Mouse (Mus musculus) cerebellum, adult 9-10 months (tissue): ENCODE results near the gene Cacna1d.
A peak's percentile ranks its signal among the peaks of the same experiment; 100 is the strongest.

Experiments
- DNase-seq: peaks from one replicate; pipeline ENCODE4 v3.0.0; 2022

The Cacna1d gene

GRCm38 (mm10) chr14:30491342-30491741, at the start of gene Cacna1d:
Gene Cacna1d, minus strand, starts transcription at chr14:30491455.
- no peak for DNase-seq

- no peak for DNase-seq
Measured at GRCm38 (mm10) chr14:30533780-30534450, 42.7 kb upstream of the Cacna1d start.

- no peak for DNase-seq
Measured at GRCm38 (mm10) chr14:30531896-30532295, 40.6 kb upstream of the Cacna1d start.

- DNase-seq, result no peak
Measured at GRCm38 (mm10) chr14:30531431-30531830, 40.2 kb upstream of the Cacna1d start.

- DNase-seq, result no peak
Measured at GRCm38 (mm10) chr14:30530726-30531269, 39.5 kb upstream of the Cacna1d start.

- no peak for DNase-seq
Measured at GRCm38 (mm10) chr14:30529454-30529853, 38.2 kb upstream of the Cacna1d start.

GRCm38 (mm10) chr14:30528961-30529360, 37.7 kb upstream of the Cacna1d start:
- no peak for DNase-seq

GRCm38 (mm10) chr14:30528392-30528791, 37.1 kb upstream of the Cacna1d start:
- no peak for DNase-seq

- DNase-seq, result no peak
Measured at GRCm38 (mm10) chr14:30523356-30523755, 32.1 kb upstream of the Cacna1d start.

GRCm38 (mm10) chr14:30519323-30519722, 28.1 kb upstream of the Cacna1d start:
- no peak for DNase-seq

- peak; percentile 89 for DNase-seq
Measured at GRCm38 (mm10) chr14:30515931-30516723, 24.9 kb upstream of the Cacna1d start.

GRCm38 (mm10) chr14:30512896-30513295, 21.6 kb upstream of the Cacna1d start:
- no peak for DNase-seq

GRCm38 (mm10) chr14:30510214-30510763, 19.0 kb upstream of the Cacna1d start:
- no peak for DNase-seq

- DNase-seq, result no peak
Measured at GRCm38 (mm10) chr14:30504990-30505389, 13.7 kb upstream of the Cacna1d start.

GRCm38 (mm10) chr14:30498202-30498601, 6.9 kb upstream of the Cacna1d start:
- DNase-seq, result peak; percentile 94

GRCm38 (mm10) chr14:30494998-30495397, 3.7 kb upstream of the Cacna1d start:
- DNase-seq, result no peak

- DNase-seq, result no peak
Measured at GRCm38 (mm10) chr14:30493276-30493675, 2.0 kb upstream of the Cacna1d start.

- peak; percentile 97 for DNase-seq
Measured at GRCm38 (mm10) chr14:30479361-30479948, 11.8 kb downstream of the Cacna1d start, which contains the start of gene Dcp1a. Gene Dcp1a, plus strand, starts transcription at chr14:30479535.

GRCm38 (mm10) chr14:30474416-30474815, 16.8 kb downstream of the Cacna1d start:
- DNase-seq, result no peak

GRCm38 (mm10) chr14:30473605-30474004, 17.6 kb downstream of the Cacna1d start:
- no peak for DNase-seq

GRCm38 (mm10) chr14:30463312-30463711, 27.9 kb downstream of the Cacna1d start:
- DNase-seq, result no peak

- DNase-seq, result peak; percentile 80
Measured at GRCm38 (mm10) chr14:30459891-30460523, 31.2 kb downstream of the Cacna1d start.

GRCm38 (mm10) chr14:30458820-30459219, 32.4 kb downstream of the Cacna1d start:
- no peak for DNase-seq
